Mouse (Mus musculus) thymus, postnatal 14 days (tissue): ENCODE data around the gene Tnni3.

ENCODE experiments used
- DNase-seq: peaks from one replicate; pipeline ENCODE4 v3.0.0; 2021

The Tnni3 gene

DNA sequence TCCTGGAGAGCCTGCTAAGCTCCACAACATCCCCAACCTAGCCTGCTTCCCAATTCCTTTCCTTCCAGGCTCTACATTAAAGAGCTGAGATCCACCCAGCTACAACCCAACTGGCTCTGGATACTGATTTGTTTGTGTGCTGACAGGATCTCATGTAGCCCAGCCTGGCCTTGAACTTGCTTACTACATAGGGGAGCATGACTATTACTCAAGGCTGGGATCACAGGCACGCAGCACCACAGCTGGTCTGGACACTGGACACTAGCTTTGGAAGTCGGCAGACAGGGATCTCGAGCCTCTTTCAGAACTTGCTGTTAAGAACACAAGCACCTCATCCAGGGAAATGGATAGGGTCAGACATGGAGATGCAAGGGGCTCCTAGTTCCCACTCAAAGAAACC lies 27.6 kb downstream of the Tnni3 start:
- DNase-seq: no peak

DNA sequence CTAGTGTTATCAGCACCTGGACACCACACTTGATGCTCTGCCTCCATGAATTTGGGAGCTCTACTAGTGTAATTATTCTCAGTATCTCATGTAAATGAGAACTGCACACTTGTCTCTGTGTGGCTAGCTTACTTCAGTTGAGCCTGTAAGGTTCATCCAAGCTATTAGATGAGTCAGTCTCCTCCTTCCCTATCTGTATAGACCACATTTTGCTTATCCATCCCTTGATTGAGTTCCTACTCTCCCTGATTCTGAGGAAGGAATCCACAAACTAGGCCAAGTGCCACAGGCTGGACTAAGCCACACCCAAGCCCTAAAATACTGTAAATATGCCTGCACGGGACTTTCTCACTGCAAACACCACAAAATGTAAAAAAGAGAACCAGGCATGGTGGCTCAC lies 30.0 kb downstream of the Tnni3 start:
- DNase-seq: no peak

DNA sequence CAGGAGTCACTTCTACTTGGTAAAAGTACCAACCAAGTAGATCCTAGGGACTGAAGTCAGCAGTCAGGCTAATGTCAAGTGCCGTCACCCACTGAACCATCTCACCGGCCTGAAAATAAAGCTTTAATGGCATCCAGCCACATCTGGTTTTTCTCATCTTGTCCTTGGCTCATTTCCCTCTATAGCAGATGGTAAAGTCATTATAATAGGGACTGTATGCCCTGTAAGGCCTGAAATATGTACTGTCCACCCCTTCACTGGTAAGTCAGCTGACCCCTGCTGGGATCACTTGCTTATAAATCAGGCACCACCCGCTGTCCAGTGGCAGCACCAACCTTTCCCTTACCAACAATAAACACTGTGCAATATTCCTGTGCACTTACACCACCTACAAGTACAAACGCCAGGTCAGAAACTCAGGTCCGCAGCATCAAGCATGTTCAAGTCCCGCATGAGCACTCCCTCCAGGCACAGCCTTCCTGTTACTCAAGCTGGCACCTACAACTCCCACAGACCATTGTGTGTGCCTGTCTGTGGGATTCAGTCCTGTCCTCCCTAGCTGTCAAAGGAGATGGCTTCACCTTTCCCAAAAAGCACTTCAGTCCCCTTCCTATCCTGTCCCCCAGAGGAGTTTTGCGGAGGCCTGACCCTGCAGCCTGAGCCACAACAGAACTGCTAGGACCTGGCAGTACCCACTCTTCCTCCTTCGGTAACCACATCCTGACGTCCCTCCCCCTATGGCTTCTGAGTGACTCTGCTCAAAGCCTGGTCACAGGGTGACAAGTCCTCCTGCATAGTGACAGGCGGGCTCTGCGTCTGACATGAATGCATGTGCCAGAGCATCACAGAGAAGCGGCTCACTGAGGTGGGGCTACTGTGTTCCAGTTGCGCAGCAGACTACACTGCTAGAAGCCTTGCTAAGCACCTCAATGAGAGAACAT lies 31.5 kb downstream of the Tnni3 start:
- peak; percentile 37 for DNase-seq

DNA sequence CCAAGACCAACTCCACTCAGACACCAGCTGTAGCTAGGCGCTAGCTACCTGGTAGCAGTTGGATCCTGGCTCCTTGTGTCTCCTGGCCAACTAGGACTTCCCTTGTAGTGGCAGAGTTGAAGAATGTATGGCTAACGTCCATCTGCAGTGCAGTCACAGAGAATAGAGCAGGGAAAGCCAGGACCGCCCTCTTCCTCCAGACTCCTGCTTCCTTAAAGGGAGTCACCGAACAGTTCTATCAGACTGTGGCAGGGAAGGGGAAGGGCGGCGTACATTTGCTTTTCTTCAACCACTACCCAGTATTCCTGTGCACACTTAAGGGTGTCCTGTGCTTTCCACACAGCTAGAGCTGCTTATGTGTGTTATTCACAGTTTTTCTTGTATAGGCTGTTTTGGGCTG lies 32.7 kb downstream of the Tnni3 start:
- DNase-seq: no peak

DNA sequence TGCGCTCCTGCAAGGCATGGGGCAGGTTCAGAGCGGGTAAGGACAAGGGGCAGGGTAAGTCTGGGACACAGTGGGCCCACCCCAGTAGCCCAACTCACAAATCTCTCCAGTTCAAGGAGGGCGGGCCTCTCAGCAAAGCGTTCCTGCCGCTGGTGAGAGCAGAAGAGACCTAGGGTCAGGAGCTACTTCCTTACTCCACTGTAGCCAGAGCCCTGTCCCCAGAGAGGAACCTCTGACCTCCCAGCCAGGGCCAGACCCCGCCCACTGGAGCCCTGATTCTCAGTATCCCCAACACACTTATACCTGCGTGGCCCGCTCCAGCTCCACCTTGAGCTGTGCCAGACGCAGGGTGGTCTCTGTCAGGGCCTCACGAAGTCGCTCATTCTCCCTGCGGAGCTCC lies 41.7 kb downstream of the Tnni3 start:
- DNase-seq: no peak

DNA sequence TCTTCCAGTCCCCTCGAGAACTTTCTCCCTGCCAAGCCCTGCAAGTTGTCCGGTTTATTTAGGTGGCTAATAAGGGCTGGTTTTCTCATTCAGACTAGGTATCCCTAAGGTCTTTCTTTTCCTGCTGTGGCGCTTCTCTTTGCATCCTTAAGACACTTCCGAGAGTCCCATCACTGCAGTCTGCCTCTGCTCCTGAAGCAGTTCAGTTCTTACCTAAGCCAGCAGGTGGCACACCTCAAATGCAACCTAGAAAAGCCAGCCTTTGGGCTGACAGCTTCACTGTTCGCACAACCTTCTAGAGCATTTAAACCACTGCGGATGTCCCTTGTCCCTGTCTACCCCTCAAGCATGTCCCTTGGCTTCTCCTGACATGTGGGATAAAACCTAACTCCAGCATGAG lies 44.4 kb downstream of the Tnni3 start:
- DNase-seq: peak; percentile 50

DNA sequence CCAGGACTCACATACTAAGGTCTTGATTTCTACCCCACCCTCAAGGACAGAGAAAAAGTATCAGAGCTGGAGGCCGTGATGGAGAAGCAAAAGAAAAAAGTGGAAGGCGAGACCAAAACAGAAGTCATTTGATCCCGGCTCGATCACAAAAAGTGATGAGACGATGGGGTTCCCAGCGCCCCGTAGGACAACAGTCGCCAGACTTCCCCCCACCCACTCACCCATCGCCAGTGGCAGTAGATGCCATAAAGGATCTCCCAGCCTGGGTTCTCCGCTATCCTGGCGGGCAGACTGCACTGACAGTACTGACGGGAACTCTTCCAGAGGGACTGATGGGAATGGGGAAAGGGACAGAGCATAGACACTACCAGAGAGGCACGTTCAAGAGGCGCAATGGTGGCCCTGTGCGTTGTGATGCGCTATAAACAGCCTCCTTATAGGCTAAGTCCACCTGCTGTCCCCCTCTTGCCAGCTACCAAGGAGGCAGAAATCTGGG lies 45.2 kb downstream of the Tnni3 start:
- no peak for DNase-seq

DNA sequence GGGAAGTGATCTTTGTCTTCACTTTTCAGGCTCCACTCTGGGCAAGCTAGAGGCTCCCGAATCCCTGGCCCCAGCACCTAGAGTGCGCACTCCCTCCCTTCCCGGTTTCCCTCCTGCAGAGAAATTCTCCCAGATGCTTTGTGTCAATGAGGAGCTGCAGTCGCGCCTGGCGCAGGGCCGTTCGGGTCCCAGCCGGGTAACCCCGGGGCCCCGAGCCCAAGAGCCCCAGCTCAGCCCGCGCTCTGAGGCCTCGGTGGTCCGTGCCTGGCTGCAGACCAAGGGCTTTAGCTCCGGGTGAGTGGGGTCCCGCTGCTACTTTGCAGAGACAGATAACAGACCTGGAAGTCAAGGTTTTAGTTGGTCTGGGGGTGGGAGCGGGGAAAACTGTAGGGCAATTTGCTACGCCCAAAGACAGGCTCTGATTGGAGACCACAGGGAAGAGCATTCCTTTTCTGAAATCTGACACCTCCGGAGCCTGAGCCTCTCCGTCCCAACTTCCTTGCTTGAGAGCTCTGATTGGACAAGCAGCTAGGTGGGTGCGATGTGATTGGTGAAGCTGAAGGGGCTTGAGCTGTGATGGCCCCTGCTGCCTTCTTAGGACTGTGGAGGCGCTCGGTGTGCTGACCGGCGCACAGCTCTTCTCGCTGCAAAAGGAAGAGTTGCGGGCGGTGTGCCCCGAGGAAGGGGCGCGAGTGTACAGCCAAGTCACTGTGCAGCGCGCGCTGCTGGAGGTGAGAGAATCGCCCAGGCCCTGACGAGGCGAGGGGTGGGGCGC lies 45.8 kb downstream of the Tnni3 start:
- no peak for DNase-seq

DNA sequence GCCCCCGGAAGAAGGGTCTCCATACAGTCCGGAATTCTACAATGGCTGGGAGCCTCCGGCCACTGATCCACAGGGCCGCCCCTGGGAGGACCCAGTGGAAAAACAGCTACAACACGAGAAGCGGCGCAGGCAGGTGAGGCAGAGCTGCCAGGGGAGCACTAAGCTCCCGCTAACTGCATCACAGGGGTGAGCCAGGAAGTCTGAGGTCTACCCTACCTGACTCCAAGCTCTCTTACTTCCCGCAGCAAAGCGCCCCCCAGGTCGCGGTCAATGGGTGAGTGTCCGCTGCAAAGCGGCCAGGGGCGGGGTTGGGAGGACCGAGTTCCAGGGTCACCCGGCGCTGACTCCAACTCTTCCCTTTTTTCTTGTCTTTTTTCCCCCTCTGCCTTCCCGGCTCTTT lies 50.1 kb downstream of the Tnni3 start:
- DNase-seq: no peak

DNA sequence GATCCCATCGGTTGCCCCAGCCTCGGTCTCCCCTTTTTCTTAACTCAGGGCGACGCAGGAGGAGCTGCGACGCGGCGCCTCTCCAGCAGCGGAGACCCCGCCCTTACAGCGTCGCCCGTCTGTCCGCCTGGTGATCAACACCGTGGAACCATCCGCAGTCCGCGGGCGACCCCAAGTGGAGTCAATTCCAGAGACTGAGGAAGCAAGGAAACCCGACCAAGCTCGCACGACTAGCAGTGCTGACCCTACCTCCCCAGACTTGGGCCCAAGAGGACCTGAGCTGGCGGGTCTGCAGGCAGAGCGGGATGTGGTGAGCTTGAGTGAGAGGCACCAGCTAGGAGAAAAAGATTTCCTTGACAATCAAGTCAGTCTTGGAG lies 52.9 kb downstream of the Tnni3 start:
- peak; percentile 48 for DNase-seq

DNA sequence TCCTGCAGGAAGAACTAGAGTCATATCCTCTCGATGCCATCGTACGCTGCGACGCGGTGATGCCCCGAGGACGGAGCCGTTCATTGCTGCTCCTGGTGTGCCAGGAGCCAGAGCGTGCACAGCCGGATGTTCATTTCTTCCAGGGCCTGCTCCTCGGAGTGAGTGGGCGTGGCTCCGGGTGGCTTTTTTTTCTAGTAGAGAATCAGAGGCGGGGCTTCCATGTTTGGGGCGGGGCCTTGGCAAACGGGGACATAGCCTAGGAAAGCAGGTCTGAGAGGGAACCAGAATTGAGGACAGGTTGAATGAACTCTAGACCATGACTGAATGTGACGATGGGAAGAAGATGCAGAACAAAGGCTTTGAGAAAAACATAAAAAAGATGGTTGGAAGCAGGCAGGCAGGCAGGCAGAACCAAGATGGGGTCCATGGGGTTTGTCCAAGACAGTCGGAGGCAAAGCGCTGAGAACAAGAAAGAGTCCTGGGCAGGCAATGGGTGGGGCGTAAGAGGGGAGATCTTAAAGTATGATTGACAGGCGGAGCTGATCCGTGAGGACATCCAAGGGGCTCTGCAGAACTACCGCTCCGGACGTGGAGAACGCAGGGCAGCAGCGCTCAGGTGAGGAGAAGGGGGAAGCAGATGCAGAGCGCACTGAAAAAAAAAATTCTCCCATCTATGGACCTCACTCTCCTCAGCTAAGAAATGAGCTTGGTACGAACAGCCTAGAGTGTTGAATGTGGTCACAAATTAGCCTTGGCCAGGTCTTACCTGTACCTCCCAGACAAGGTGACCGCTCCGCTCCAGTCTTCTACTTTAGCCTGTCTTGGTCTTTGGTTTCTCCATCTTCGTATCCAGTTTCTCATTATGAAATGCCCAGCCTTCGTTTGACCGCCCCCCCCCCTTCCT lies 53.5 kb downstream of the Tnni3 start:
- peak; percentile 43 for DNase-seq
